Mouse (Mus musculus): ENCODE measurements around the gene Clip3.

DNA sequence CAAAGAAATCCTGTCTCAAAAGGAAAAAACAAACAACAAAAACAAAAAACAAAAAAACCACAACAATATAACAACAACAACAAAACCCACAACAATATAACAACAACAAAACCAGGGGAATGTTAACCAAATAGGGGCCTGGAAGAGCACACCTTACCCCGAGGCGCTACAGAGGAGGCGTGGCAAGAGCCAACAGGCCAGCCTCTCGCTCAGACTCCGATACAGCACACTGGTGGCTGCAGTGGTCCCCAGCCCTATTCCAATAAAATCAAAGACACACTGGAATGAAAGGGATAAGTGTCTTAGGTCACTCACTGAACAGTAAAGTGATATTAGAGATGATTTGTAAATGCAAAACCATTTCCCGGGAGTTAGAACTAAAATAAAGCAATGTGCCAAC, 12.0 kb upstream of the Clip3 start:
- TF ChIP-seq POLR2A (IDR thresholded peaks at IDR 0.05; ENCODE audit: borderline replicate concordance, extremely low read depth, insufficient read depth, insufficient read length, poor library complexity, severe bottlenecking) (no peak), CTCF (IDR thresholded peaks at IDR 0.05; ENCODE audit: borderline replicate concordance, extremely low read depth, insufficient read depth, insufficient read length) (no peak)
